Mouse (Mus musculus): ENCODE results near the gene Cela3a. TPM values are rescaled to one million over a fixed set of nuclear protein-coding genes. Genes with fewer than 3 reads are reported as not detected.

The Cela3a gene
- polyA plus RNA-seq, 1 experiment from 2014 or later, result not detected

GRCm38 (mm10) chr4:137379713-137380255 lies 29.8 kb downstream of the Cela3a start:
- no peak overlapping the region for H3K4me3 ChIP-seq (replicated peaks)
- no peak for ATAC-seq (ENCODE audit: low FRiP score)
- no peaks in the 10 kb centered on the region for H3K9me3 ChIP-seq (replicated peaks)
- no peak overlapping the region for H3K27ac ChIP-seq (replicated peaks)
- H3K4me1 ChIP-seq, result peaks cover 5% of the 10 kb centered on the region; the same call in 1 of the 2 replicates
- no peaks in the 10 kb centered on the region for H3K27me3 ChIP-seq (replicated peaks)
- H3K9ac ChIP-seq (replicated peaks), result no peak overlapping the region
- no peak overlapping the region for H3K4me2 ChIP-seq
- no peaks in the 10 kb centered on the region for H3K36me3 ChIP-seq
- WGBS, result 91% methylated on average over 10 of the region's 10 CpGs

GRCm38 (mm10) chr4:137379085-137379484 lies 30.5 kb downstream of the Cela3a start:
- no peaks in the 10 kb centered on the region for H3K9me3 ChIP-seq (replicated peaks)
- H3K4me1 ChIP-seq, result peaks cover 5% of the 10 kb centered on the region; the same call in 1 of the 2 replicates
- no peak for ATAC-seq (ENCODE audit: low FRiP score)
- no peaks in the 10 kb centered on the region for H3K27me3 ChIP-seq (replicated peaks)
- H3K9ac ChIP-seq (replicated peaks), result no peak overlapping the region
- H3K4me2 ChIP-seq, result no peak overlapping the region
- no peak overlapping the region for H3K27ac ChIP-seq (replicated peaks)
- WGBS, result 89% methylated on average over 3 of the region's 3 CpGs
- no peak overlapping the region for H3K4me3 ChIP-seq (replicated peaks)
- no peaks in the 10 kb centered on the region for H3K36me3 ChIP-seq

GRCm38 (mm10) chr4:137377526-137378304 lies 31.9 kb downstream of the Cela3a start:
- Histone ChIP-seq H3K9ac (replicated peaks) (no peak overlapping the region), H3K27me3 (replicated peaks) (no peaks in the 10 kb centered on the region), H3K36me3 (no peaks in the 10 kb centered on the region), H3K4me3 (replicated peaks) (no peak overlapping the region), H3K27ac (replicated peaks) (no peak overlapping the region), H3K9me3 (replicated peaks) (no peaks in the 10 kb centered on the region), H3K4me2 (no peak overlapping the region), H3K4me1 (peaks cover 5% of the 10 kb centered on the region; the same call in 1 of the 2 replicates)
- 89% methylated on average over 4 of the region's 4 CpGs for WGBS
- ATAC-seq (ENCODE audit: low FRiP score), result no peak

GRCm38 (mm10) chr4:137376778-137377177 lies 32.8 kb downstream of the Cela3a start:
- no peaks in the 10 kb centered on the region for H3K36me3 ChIP-seq
- no peaks in the 10 kb centered on the region for H3K27me3 ChIP-seq (replicated peaks)
- ATAC-seq (ENCODE audit: low FRiP score), result no peak
- WGBS, result 66% methylated on average over 2 of the region's 2 CpGs
- H3K27ac ChIP-seq (replicated peaks), result no peak overlapping the region
- H3K9me3 ChIP-seq (replicated peaks), result no peaks in the 10 kb centered on the region
- H3K4me2 ChIP-seq, result no peak overlapping the region
- no peak overlapping the region for H3K9ac ChIP-seq (replicated peaks)
- H3K4me3 ChIP-seq (replicated peaks), result no peak overlapping the region
- peaks cover 5% of the 10 kb centered on the region; the same call in 1 of the 2 replicates for H3K4me1 ChIP-seq

GRCm38 (mm10) chr4:137375314-137376278 lies 34.0 kb downstream of the Cela3a start:
- Histone ChIP-seq H3K27ac (replicated peaks) (no peak overlapping the region), H3K27me3 (replicated peaks) (no peaks in the 10 kb centered on the region), H3K4me1 (no peaks in the 10 kb centered on the region), H3K9me3 (replicated peaks) (no peaks in the 10 kb centered on the region), H3K36me3 (no peaks in the 10 kb centered on the region), H3K4me2 (no peak overlapping the region), H3K4me3 (replicated peaks) (no peak overlapping the region), H3K9ac (replicated peaks) (no peak overlapping the region)
- no peak for ATAC-seq (ENCODE audit: low FRiP score)
- 66% methylated on average over 19 of the region's 19 CpGs for WGBS

- Histone ChIP-seq H3K9ac (replicated peaks) (no peak overlapping the region), H3K27ac (replicated peaks) (no peak overlapping the region), H3K4me3 (replicated peaks) (no peak overlapping the region), H3K4me2 (no peak overlapping the region), H3K9me3 (replicated peaks) (no peaks in the 10 kb centered on the region), H3K27me3 (replicated peaks) (no peaks in the 10 kb centered on the region), H3K4me1 (peaks cover 9% of the 10 kb centered on the region), H3K36me3 (no peaks in the 10 kb centered on the region)
- ATAC-seq (ENCODE audit: low FRiP score), result no peak
- 64% methylated on average over 6 of the region's 6 CpGs for WGBS
Observed at GRCm38 (mm10) chr4:137373711-137374110, 35.9 kb downstream of the Cela3a start.

- no peak overlapping the region for H3K27ac ChIP-seq (replicated peaks)
- ATAC-seq (ENCODE audit: low FRiP score), result no peak
- H3K4me3 ChIP-seq (replicated peaks), result no peak overlapping the region
- H3K4me2 ChIP-seq, result no peak overlapping the region
- no peak overlapping the region for H3K9ac ChIP-seq (replicated peaks)
- no peaks in the 10 kb centered on the region for H3K27me3 ChIP-seq (replicated peaks)
- H3K4me1 ChIP-seq, result peaks cover 11% of the 10 kb centered on the region
- 74% methylated on average over 16 of the region's 16 CpGs for WGBS
- no peaks in the 10 kb centered on the region for H3K36me3 ChIP-seq
- H3K9me3 ChIP-seq (replicated peaks), result no peaks in the 10 kb centered on the region
Observed at GRCm38 (mm10) chr4:137371596-137372523, 37.7 kb downstream of the Cela3a start.

GRCm38 (mm10) chr4:137369954-137370750 lies 39.4 kb downstream of the Cela3a start:
- peak overlapping the region; percentile 29 for H3K4me3 ChIP-seq (replicated peaks)
- peak overlapping the region; percentile 48 for H3K27ac ChIP-seq (replicated peaks)
- WGBS, result 9% methylated on average over 28 of the region's 29 CpGs
- H3K9me3 ChIP-seq (replicated peaks), result no peaks in the 10 kb centered on the region
- no peaks in the 10 kb centered on the region for H3K36me3 ChIP-seq
- ATAC-seq (ENCODE audit: low FRiP score), result peak; percentile 50; the same call in 1 of the 2 replicates
- peak overlapping the region; percentile 67 for H3K4me2 ChIP-seq
- no peaks in the 10 kb centered on the region for H3K27me3 ChIP-seq (replicated peaks)
- peaks cover 11% of the 10 kb centered on the region for H3K4me1 ChIP-seq
- H3K9ac ChIP-seq (replicated peaks), result peak overlapping the region; percentile 40

- H3K27ac ChIP-seq (replicated peaks), result no peak overlapping the region
- WGBS, result 34% methylated on average over 1 of the region's 1 CpGs
- H3K4me2 ChIP-seq, result no peak overlapping the region
- H3K4me3 ChIP-seq (replicated peaks), result no peak overlapping the region
- no peak for ATAC-seq (ENCODE audit: low FRiP score)
- no peaks in the 10 kb centered on the region for H3K27me3 ChIP-seq (replicated peaks)
- no peak overlapping the region for H3K9ac ChIP-seq (replicated peaks)
- H3K36me3 ChIP-seq, result no peaks in the 10 kb centered on the region
- peaks cover 11% of the 10 kb centered on the region for H3K4me1 ChIP-seq
- H3K9me3 ChIP-seq (replicated peaks), result no peaks in the 10 kb centered on the region
Observed at GRCm38 (mm10) chr4:137368198-137368597, 41.4 kb downstream of the Cela3a start.

- H3K27ac ChIP-seq (replicated peaks), result no peak overlapping the region
- no peak overlapping the region for H3K4me3 ChIP-seq (replicated peaks)
- H3K9me3 ChIP-seq (replicated peaks), result no peaks in the 10 kb centered on the region
- peaks cover 11% of the 10 kb centered on the region for H3K4me1 ChIP-seq
- no peaks in the 10 kb centered on the region for H3K27me3 ChIP-seq (replicated peaks)
- no peaks in the 10 kb centered on the region for H3K36me3 ChIP-seq
- H3K4me2 ChIP-seq, result no peak overlapping the region
- H3K9ac ChIP-seq (replicated peaks), result no peak overlapping the region
- WGBS, result 43% methylated on average over 5 of the region's 5 CpGs
- no peak for ATAC-seq (ENCODE audit: low FRiP score)
Observed at GRCm38 (mm10) chr4:137367275-137368088, 42.1 kb downstream of the Cela3a start.
